Mouse (Mus musculus) bone marrow macrophage, adult 2 months (primary cell): Measurements from ENCODE around the gene Fbxo28. TPM values are rescaled to one million over a fixed set of nuclear protein-coding genes. Genes with fewer than 3 reads are reported as not detected.

Experiments used
- H3K27ac ChIP-seq: 2 replicates; pipeline ENCODE4 v1.5.1; 2012; ENCODE audit warnings: low read depth, low read length; ENCODE audit not compliant: insufficient read depth
- H3K4me1 ChIP-seq: 2 replicates; pipeline ENCODE4 v1.6.1; 2012; ENCODE audit warnings: low read length; ENCODE audit not compliant: control insufficient read depth, insufficient read depth
- H3K4me3 ChIP-seq: 2 replicates; pipeline ENCODE4 v1.5.1; 2012; ENCODE audit warnings: mild to moderate bottlenecking, low read length, moderate library complexity; ENCODE audit not compliant: insufficient read depth
- CTCF ChIP-seq: IDR thresholded peaks from 2 replicates; pipeline ENCODE4 v1.5.1; 2012; ENCODE audit warnings: low read depth, mild to moderate bottlenecking, low read length, moderate library complexity
- POLR2A ChIP-seq: IDR thresholded peaks from 2 replicates; pipeline ENCODE4 v1.6.1; 2012; ENCODE audit warnings: mild to moderate bottlenecking, low read depth, low read length, borderline replicate concordance
- polyA plus RNA-seq: library from polyadenylated mRNA; stranded (reverse); fragments of >200 nt; gene quantifications from 2 replicates; pipeline ENCODE4 v1.2.4, GENCODE M21; 2012; ENCODE audit not compliant: missing spikeins, insufficient read depth, insufficient read length

Gene Fbxo28
- polyA plus RNA-seq, 1 experiment = 23.6 TPM

DNA sequence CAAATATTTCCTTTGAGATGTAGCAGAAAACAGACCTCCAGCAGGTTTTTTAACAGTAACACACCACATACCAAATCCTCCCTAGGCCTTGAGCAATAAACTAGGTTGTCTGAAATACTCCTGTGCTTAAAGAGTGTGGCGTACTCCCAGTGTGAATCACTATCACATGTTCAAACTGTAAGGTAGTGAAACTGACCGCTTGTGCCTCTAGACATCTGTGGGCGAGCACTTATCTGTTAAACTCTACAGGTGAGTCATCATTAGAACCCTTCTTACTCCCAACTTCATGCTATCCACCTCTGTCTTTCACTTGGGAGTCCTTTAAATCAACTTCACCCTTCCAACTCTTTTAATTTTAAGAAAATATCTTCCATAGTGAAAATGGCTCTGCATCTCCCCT, 18.3 kb downstream of the Fbxo28 start:
- Histone ChIP-seq H3K4me1 (peaks cover 38% of the 10 kb centered on the region), H3K4me3 (no peak overlapping the region), H3K27ac (no peak overlapping the region)
- TF ChIP-seq POLR2A (no peak), CTCF (no peak)

DNA sequence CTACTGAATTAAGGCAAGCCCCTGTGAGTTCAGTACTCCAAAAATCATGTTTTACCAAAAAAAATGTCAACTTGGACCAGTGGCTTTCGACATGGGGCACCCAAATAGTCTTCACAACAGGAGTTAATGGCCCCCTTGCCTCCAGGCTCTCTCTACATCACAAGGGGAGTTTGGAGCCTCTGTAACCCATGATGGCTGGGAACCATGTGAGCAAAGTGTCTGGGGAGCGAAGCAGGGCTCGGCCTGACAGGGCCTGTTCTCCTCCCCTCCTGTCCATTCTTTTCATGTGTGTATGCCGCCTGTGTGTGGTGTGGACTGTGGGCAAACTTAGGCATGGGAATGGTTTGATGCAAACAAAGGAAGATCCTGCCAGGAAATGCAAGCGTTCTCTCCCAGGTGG, 27.2 kb downstream of the Fbxo28 start:
- Histone ChIP-seq H3K4me3 (no peak overlapping the region), H3K4me1 (0 out of 2 replicates have a peak, but pooled peaks cover 2% of the 10 kb centered on the region), H3K27ac (no peak overlapping the region)
- TF ChIP-seq CTCF = no peak

DNA sequence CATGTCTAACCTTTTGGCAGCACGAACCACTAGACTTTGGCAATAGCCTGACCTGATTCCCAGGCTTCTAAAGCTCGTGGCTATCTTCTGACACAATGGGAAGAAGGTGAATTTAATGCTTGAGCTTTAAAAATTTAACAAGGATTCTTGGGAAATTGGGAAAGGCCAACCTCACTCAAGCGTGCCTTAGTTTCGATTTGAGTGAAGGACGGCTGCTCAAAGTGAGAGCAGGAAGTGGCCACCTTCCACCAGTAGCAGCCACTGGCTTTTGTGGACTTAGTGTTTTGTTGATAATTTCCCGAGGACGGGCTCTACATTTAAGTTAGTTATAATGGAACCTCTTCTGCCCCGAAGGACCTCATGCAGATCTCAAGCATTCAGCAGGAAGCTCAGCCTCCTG, 28.2 kb downstream of the Fbxo28 start:
- no peak overlapping the region for H3K27ac ChIP-seq
- H3K4me1 ChIP-seq = 0 out of 2 replicates have a peak, but pooled peaks cover 2% of the 10 kb centered on the region
- H3K4me3 ChIP-seq = no peak overlapping the region
- TF ChIP-seq CTCF (no peak), POLR2A (no peak)

DNA sequence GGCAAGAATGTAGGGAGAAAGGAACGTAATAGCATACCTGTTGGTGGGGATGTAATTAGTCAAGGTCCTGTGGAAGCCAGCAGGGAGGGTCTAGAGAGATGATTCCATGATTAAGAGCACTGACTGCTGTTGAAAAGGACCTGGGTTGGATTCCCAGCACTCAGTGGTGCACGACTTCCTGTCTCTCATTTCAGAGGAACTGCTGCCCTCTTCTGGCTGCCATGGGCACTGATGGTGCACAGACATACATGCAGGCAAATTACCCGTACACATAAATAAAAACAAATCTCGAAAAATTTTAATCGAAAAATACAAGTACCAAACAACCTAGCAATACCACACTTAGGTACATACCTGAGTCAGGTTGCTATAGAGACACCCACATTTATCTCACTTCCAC, 30.1 kb downstream of the Fbxo28 start:
- TF ChIP-seq POLR2A (no peak), CTCF (0 out of 2 replicates have a peak, but pooled peaks have one; percentile 31)
- H3K27ac ChIP-seq = no peak overlapping the region
- H3K4me1 ChIP-seq = 0 out of 2 replicates have a peak, but pooled peaks cover 2% of the 10 kb centered on the region
- no peak overlapping the region for H3K4me3 ChIP-seq

DNA sequence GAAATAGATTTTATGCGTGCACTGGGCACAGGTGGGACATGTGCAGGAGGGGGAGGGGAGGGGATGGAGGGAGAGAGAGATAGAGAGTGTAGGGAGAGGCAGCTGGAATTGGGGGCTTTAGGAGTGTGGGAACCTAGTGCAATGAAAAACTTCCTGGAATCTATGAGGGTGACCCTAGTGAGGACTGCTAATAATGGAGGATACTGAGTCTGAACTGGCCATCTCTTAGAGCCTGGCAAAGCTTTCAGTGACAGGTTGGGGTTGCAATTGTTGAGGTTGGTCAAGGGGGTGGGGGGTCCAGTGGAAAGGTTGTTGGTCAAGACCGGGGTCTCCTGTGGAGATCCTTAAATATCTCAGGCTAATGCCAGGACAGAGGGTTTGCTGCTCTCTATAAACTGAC, 31.1 kb downstream of the Fbxo28 start:
- Histone ChIP-seq H3K4me3 (no peak overlapping the region), H3K4me1 (0 out of 2 replicates have a peak, but pooled peaks cover 2% of the 10 kb centered on the region), H3K27ac (no peak overlapping the region)
- TF ChIP-seq POLR2A (no peak), CTCF (no peak)

DNA sequence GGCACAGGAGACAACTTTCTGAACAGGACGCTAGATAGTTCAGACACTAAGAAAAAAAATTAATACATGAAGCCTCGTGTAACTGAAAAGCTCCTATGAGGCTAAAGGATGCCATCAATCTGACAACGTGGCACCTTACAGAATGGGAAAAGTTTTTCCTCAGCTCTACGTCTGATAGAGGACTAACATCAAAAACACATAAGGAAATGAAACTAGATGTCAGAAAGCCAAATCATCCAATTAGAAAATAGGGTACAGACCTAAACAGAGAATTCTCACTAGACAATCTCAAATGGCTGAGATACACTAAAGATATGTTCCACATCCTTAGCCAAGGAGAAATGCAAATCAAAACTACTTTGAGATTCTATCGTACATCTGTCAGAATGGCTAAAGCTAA, 32.0 kb downstream of the Fbxo28 start:
- Histone ChIP-seq H3K4me3 (no peak overlapping the region), H3K27ac (no peak overlapping the region), H3K4me1 (peaks cover 6% of the 10 kb centered on the region)
- TF ChIP-seq POLR2A = no peak
- TF ChIP-seq CTCF = no peak

DNA sequence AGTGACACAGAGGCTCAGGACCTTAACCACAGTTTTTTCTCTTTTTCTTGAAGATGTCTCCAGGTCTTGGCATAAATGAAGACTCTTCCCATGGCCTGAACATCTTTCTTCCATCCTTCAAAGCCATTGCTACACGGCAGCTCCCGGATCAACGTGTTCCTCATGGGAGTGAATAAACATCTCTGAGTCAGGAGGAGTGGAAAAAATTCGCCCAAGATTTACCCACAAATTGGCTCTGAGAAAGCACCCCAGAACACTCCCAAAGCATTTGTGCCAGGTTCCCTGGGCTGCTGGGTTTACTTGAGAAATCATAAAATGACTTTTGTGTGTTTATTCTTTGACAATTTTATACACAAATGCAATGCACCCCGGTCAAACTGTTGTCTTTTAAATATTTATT, 38.5 kb downstream of the Fbxo28 start:
- H3K4me1 ChIP-seq = peaks cover 17% of the 10 kb centered on the region
- TF ChIP-seq POLR2A (no peak), CTCF (no peak)
- H3K27ac ChIP-seq = no peak overlapping the region
- no peak overlapping the region for H3K4me3 ChIP-seq

DNA sequence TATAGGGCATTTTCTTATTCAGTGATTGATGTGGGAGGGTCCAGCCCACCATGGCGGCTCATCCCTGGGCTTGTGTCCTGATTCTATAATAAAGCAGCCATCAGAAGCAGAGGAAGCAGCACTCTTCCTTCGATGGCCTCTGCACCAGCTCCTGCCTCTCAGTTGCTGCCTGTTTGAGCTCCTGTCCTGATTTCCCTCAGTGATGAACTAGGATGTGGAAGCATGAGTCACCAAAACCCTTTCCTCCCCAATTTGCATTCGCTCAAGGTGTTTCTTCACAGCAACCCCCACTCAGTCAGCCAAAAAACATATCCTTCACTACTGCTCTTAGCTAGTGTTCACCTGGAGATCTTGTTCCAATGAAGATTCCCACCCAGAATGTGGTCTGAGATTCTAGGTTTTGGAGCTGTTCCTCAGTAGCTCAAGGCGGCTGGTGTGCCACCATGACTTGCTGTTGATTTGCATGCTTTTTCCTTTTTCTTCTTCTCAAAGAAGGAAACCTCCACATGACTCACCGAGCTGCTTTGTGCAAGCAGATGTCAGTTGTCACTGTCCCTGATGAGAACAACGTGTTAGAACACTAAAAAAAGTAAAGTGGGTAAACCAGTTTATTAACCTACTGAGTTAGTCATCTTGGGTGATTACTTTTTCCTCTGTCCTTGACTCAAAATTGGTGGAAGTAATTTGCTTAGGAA, 39.1 kb downstream of the Fbxo28 start:
- TF ChIP-seq POLR2A (no peak), CTCF (no peak)
- no peak overlapping the region; the same call in 1 of the 2 replicates for H3K4me3 ChIP-seq
- peak overlapping the region; percentile 55 for H3K27ac ChIP-seq
- H3K4me1 ChIP-seq = peaks cover 17% of the 10 kb centered on the region

DNA sequence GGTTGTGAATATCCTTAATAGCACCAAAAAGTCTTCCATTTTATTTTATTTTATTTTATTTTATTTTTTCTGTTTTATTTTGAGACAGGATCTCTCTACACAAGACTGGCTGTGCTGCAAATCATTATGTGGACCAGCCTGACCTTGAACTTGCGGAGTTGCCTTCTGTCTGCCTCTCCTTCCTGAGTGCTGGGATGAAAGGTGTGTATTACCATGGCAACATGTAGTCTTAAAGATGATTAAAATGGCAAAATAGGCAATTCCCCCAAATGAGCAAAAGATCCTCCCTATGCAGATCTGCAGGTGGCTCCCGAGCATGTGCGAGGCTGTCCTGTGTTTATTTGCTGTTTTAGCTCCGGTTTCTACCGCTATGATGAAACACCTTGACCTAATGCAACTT, 43.6 kb downstream of the Fbxo28 start:
- TF ChIP-seq POLR2A (no peak), CTCF (no peak)

DNA sequence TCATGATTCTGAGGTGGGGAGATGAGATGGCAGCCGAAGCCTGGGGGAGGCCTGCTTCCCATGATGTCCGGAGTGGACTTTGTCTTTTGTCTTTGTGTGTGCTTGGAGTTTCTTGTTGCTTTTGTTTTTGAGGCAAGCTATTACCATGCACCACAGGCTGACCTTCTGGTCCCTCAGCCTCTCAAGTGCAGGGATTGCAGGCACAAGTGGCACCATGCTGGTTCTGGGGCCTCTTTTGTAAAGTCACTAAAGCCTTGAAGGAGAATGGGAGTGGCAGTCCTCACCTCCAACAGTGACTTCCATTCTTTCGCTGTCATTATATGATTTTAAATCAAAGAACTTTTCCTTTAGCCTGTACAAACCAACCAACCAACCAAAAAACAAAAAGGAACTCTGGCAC, 44.2 kb downstream of the Fbxo28 start:
- no peak overlapping the region for H3K4me3 ChIP-seq
- H3K4me1 ChIP-seq = peaks cover 12% of the 10 kb centered on the region
- TF ChIP-seq POLR2A = no peak
- TF ChIP-seq CTCF = no peak
- H3K27ac ChIP-seq = no peak overlapping the region

More for the DNA sequence above, 43.6 kb downstream of the Fbxo28 start:
- Histone ChIP-seq H3K27ac (no peak overlapping the region), H3K4me3 (no peak overlapping the region), H3K4me1 (peaks cover 12% of the 10 kb centered on the region)
